Mouse (Mus musculus) lung, adult 2 months (tissue): ENCODE results near the gene Cavin4. TPM values are rescaled to one million over a fixed set of nuclear protein-coding genes. Genes with fewer than 3 reads are reported as not detected.

Experiments used
- DNase-seq: peaks from one replicate; pipeline ENCODE4 v3.0.0; 2022
- H3K4me1 ChIP-seq: fragments of 200-500 bp; 2 replicates; pipeline ENCODE4 v1.6.1; 2011; ENCODE audit warnings: low read length; ENCODE audit not compliant: control insufficient read depth, insufficient read depth
- H3K4me3 ChIP-seq: fragments of 200-500 bp; replicated peaks from 2 replicates; pipeline ENCODE3; 2011; ENCODE audit warnings: low read depth, mild to moderate bottlenecking, control low read depth, low read length; ENCODE audit errors: extremely low read depth
- CTCF ChIP-seq: fragments of 200-500 bp; IDR thresholded peaks from 2 replicates; pipeline ENCODE4 v1.5.1; 2011; ENCODE audit warnings: mild to moderate bottlenecking, low read length, control low read depth; ENCODE audit not compliant: insufficient read depth
- POLR2A ChIP-seq: fragments of 200-500 bp; IDR thresholded peaks from 2 replicates; pipeline ENCODE4 v1.6.1; 2011; ENCODE audit warnings: low read depth, mild to moderate bottlenecking, control low read depth, low read length, borderline replicate concordance; ENCODE audit errors: extremely low read depth
- WGBS: fragments of 180-500 bp; shearing (Covaris S2); methylation state at CpG from one replicate; pipeline ENCODE4 v1.1.7; 2018; 5-methylcytosine and 5-hydroxymethylcytosine counted together
- polyA plus RNA-seq: library from polyadenylated mRNA; depleted of rRNA; stranded (reverse); fragments of >200 nt; gene quantifications from 2 replicates; pipeline ENCODE4 v1.2.3, GENCODE M21; 2012

Gene Cavin4
- polyA plus RNA-seq, 1 experiment, result 1.5 TPM

- 49% methylated on average over 2 of the region's 2 CpGs for WGBS
- no peak for DNase-seq
- no peak overlapping the region for H3K4me3 ChIP-seq
- H3K4me1 ChIP-seq, result no peaks in the 10 kb centered on the region
- TF ChIP-seq POLR2A, result no peak
- peak; percentile 48 for TF ChIP-seq CTCF
These were observed 29.3 kb upstream of the Cavin4 start for GRCm38 (mm10) chr4:48634058-48634457.

GRCm38 (mm10) chr4:48636831-48637230, 26.5 kb upstream of the Cavin4 start:
- 78% methylated on average over 13 of the region's 13 CpGs for WGBS
- no peaks in the 10 kb centered on the region for H3K4me1 ChIP-seq
- H3K4me3 ChIP-seq, result no peak overlapping the region
- TF ChIP-seq POLR2A (no peak), CTCF (no peak)
- no peak for DNase-seq

GRCm38 (mm10) chr4:48638132-48638531, 25.2 kb upstream of the Cavin4 start:
- Histone ChIP-seq H3K4me3 (no peak overlapping the region), H3K4me1 (no peaks in the 10 kb centered on the region)
- TF ChIP-seq POLR2A (no peak), CTCF (no peak)
- DNase-seq, result no peak
- 70% methylated on average over 10 of the region's 10 CpGs for WGBS

- WGBS, result 95% methylated on average over 17 of the region's 17 CpGs
- Histone ChIP-seq H3K4me1 (no peaks in the 10 kb centered on the region), H3K4me3 (no peak overlapping the region)
- no peak for DNase-seq
- TF ChIP-seq POLR2A (no peak), CTCF (no peak)
These were observed 23.8 kb upstream of the Cavin4 start for GRCm38 (mm10) chr4:48639503-48639902.

- no peak for DNase-seq
- Histone ChIP-seq H3K4me3 (no peak overlapping the region), H3K4me1 (no peaks in the 10 kb centered on the region)
- 83% methylated on average over 6 of the region's 6 CpGs for WGBS
- TF ChIP-seq POLR2A (no peak), CTCF (no peak)
These were observed 19.5 kb upstream of the Cavin4 start for GRCm38 (mm10) chr4:48643801-48644200.

- no peak for DNase-seq
- WGBS, result 82% methylated on average over 5 of the region's 5 CpGs
- no peak for TF ChIP-seq POLR2A
- Histone ChIP-seq H3K4me3 (no peak overlapping the region), H3K4me1 (no peaks in the 10 kb centered on the region)
These were observed 17.2 kb upstream of the Cavin4 start for GRCm38 (mm10) chr4:48646143-48646542.

GRCm38 (mm10) chr4:48650617-48651360, 12.5 kb upstream of the Cavin4 start:
- DNase-seq, result no peak
- Histone ChIP-seq H3K4me1 (no peaks in the 10 kb centered on the region), H3K4me3 (no peak overlapping the region)
- TF ChIP-seq POLR2A (no peak), CTCF (no peak)
- 89% methylated on average over 10 of the region's 10 CpGs for WGBS

- 89% methylated on average over 4 of the region's 4 CpGs for WGBS
- TF ChIP-seq CTCF, result no peak
- no peak for TF ChIP-seq POLR2A
- no peak overlapping the region for H3K4me3 ChIP-seq
- no peaks in the 10 kb centered on the region for H3K4me1 ChIP-seq
- no peak for DNase-seq
These were observed 9.2 kb upstream of the Cavin4 start for GRCm38 (mm10) chr4:48654118-48654517.

- DNase-seq, result no peak
- 89% methylated on average over 8 of the region's 8 CpGs for WGBS
- TF ChIP-seq POLR2A (no peak), CTCF (no peak)
- Histone ChIP-seq H3K4me3 (no peak overlapping the region), H3K4me1 (no peaks in the 10 kb centered on the region)
These were observed 6.8 kb upstream of the Cavin4 start for GRCm38 (mm10) chr4:48656530-48656929.

- DNase-seq, result no peak
- Histone ChIP-seq H3K4me1 (no peaks in the 10 kb centered on the region), H3K4me3 (no peak overlapping the region)
- WGBS, result 76% methylated on average over 4 of the region's 4 CpGs
- TF ChIP-seq POLR2A (no peak), CTCF (no peak)
These were observed 3.2 kb upstream of the Cavin4 start for GRCm38 (mm10) chr4:48660144-48660543.
